Mouse (Mus musculus) embryonic facial prominence, embryonic 12.5 days (tissue): ENCODE results near the gene Akr1c12. TPM values are rescaled to one million over a fixed set of nuclear protein-coding genes. Genes with fewer than 3 reads are reported as not detected.
"Not testable (repeated sequence)": the region's sequence is repeated elsewhere in the genome, so short reads cannot be mapped to it uniquely, and the experiment has no call there.

Experiments used
- ATAC-seq: fragments of 200-750 bp; cut with Nextera tagmentation; 2 replicates; pipeline ENCODE4 v1.8.0; 2017; ENCODE audit not compliant: insufficient number of reproducible peaks, insufficient read depth, low FRiP score, low TSS enrichment
- H3K27ac ChIP-seq: fragments of 300-500 bp; sonication (generic); 2 replicates; pipeline ENCODE4 v1.5.1; 2016; ENCODE audit warnings: mild to moderate bottlenecking
- H3K27me3 ChIP-seq: fragments of 300-500 bp; sonication (generic); 2 replicates; pipeline ENCODE4 v1.6.1; 2016; ENCODE audit warnings: mild to moderate bottlenecking, moderate library complexity
- H3K36me3 ChIP-seq: fragments of 300-500 bp; sonication (generic); 2 replicates; pipeline ENCODE4 v1.6.1; 2016; ENCODE audit warnings: mild to moderate bottlenecking
- H3K4me1 ChIP-seq: fragments of 300-500 bp; sonication (generic); 2 replicates; pipeline ENCODE4 v1.6.1; 2016
- H3K4me2 ChIP-seq: fragments of 300-500 bp; sonication (generic); replicated peaks from 2 replicates; pipeline ENCODE4 v1.6.1; 2016; ENCODE audit warnings: mild to moderate bottlenecking, moderate library complexity
- H3K4me3 ChIP-seq: fragments of 300-500 bp; sonication (generic); 2 replicates; pipeline ENCODE4 v1.5.1; 2016; ENCODE audit warnings: mild to moderate bottlenecking
- H3K9ac ChIP-seq: fragments of 300-500 bp; sonication (generic); 2 replicates; pipeline ENCODE4 v1.6.1; 2016; ENCODE audit warnings: mild to moderate bottlenecking, moderate library complexity
- H3K9me3 ChIP-seq: fragments of 300-500 bp; sonication (generic); 2 replicates; pipeline ENCODE4 v1.6.1; 2016; ENCODE audit warnings: mild to moderate bottlenecking, moderate library complexity
- WGBS: fragments of 180-500 bp; shearing (Covaris S2); methylation state at CpG from one replicate; pipeline ENCODE4 v1.1.7; 2016; 5-methylcytosine and 5-hydroxymethylcytosine counted together
- polyA plus RNA-seq: library from polyadenylated mRNA; unstranded; fragments of >200 nt; fragmentation: Nextera tagmentation; extraction: Ambion mirVana; gene quantifications from 2 replicates; pipeline ENCODE4 v1.2.1, GENCODE M21; 2016

Gene Akr1c12
- 0.14 and 0.27 TPM in 2 replicates for polyA plus RNA-seq

DNA sequence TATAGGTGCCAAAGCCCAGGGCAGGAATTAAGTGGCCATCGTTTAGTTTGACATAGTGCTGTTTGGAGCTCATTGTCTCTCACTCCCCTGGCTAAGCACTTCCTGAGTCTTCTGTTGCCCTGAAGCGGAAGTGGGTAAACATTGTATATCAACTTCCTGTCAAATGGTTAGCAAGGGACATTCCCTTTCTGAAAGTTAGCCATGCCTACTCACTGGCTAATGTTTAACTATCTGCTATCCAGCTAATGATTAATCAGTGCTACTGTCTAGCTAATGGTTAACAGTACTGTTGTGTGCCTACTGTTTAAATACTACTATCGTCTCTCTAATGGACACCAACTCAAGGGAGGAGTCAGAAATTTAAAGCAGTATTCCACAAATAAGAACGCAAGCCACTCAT, at the start of gene Akr1c12:
TSS of gene Akr1c12 (minus strand) at position 150 of the 400 bp plus-strand sequence.
- no peak within 1 kb of the TSS for H3K27ac ChIP-seq
- H3K36me3 ChIP-seq: no peaks in the 10 kb centered on the region
- no peaks in the 10 kb centered on the region for H3K27me3 ChIP-seq
- no peak within 1 kb of the TSS for H3K9ac ChIP-seq
- no peak for ATAC-seq
- 67% methylated on average over 4 of the region's 4 CpGs for WGBS
- no peak within 1 kb of the TSS for H3K4me3 ChIP-seq
- H3K4me1 ChIP-seq: no peaks in the 10 kb centered on the region
- no peak within 1 kb of the TSS for H3K4me2 ChIP-seq
- no peaks in the 10 kb centered on the region for H3K9me3 ChIP-seq

DNA sequence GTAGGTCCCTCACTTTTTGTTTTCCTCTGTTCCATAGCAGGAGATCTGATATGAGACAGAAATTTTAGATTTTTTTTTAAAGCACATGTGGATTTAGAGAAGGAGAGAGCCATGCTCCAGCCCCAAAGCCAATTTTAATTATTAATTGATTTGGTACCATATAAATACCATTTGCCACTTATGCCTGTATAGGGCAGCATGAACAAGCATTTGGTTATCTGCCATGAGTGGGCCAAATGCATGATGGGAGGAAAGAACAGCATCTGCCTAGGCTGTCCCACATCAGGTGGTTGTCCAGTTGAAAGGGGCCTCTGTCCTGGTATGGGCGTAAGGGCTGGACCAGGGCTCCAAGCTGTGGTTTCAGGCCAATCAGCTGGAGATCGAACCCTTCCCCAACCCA, 39.5 kb upstream of the Akr1c12 start:
- no peak for ATAC-seq
- WGBS: 88% methylated on average over 2 of the region's 2 CpGs
- no peak overlapping the region for H3K9ac ChIP-seq
- H3K27me3 ChIP-seq: no peaks in the 10 kb centered on the region
- H3K36me3 ChIP-seq: no peaks in the 10 kb centered on the region
- no peaks in the 10 kb centered on the region for H3K9me3 ChIP-seq
- H3K4me2 ChIP-seq: no peak overlapping the region
- H3K27ac ChIP-seq: no peak overlapping the region
- H3K4me3 ChIP-seq: no peak overlapping the region
- no peaks in the 10 kb centered on the region for H3K4me1 ChIP-seq

DNA sequence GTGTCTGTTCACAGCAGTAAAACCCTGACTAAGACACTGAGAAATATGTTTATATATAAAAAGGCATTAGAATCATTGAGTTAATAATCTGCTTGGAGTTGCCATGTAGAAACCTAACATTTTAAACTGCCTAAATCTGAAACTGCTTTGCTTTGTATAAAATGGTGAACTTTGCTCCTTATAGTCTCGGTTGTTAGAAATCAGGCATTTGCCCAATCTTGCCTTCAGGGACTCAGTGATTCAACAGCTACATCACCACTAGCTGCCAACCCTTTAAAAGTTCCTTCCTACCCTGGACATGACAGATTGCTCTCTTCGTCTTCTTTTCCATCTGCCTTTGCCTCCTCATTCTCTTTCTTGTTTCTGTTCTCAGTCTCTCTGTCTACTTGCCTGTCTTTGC, 34.7 kb upstream of the Akr1c12 start:
- ATAC-seq: no peak
- no peak overlapping the region for H3K9ac ChIP-seq
- H3K36me3 ChIP-seq: no peaks in the 10 kb centered on the region
- H3K4me2 ChIP-seq: no peak overlapping the region
- WGBS: 85% methylated on average over 2 of the region's 2 CpGs
- H3K4me1 ChIP-seq: no peaks in the 10 kb centered on the region
- H3K4me3 ChIP-seq: no peak overlapping the region
- no peaks in the 10 kb centered on the region for H3K27me3 ChIP-seq
- H3K9me3 ChIP-seq: no peaks in the 10 kb centered on the region
- no peak overlapping the region for H3K27ac ChIP-seq

DNA sequence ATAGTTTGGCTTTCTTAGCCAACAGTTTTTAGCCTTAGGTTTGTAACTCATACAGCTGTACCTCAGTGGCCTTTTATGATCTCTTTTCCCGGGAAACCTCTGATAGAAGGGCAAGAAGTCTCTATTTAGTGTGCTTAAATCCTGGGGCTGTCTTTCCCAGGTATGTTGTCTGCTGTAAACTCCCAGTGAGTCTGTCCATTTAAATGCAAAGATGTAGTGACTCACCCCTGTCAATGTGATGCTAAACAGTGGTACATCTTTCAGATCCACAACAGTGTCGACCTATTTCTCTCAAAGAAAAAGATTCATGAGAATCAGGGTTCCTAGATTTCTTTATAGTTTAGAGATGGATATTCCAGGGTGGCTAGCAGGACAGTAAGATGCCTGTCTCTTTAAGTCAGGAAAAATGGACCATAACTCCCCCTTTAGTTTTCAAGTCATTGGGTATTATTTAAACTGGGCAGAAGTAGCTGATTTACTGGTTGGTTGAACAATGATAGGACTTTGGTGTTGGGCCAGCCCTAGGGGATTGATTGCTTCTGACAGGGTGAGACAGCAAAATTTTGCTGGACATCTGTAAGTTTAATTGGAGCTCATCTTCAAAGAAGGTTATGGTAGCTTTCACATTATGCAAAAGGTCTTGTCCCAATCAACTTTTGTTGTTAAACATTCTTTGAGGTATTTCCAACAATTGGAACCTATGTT, 25.8 kb upstream of the Akr1c12 start:
- Histone ChIP-seq H3K9me3 (no peaks in the 10 kb centered on the region), H3K27ac (no peak overlapping the region), H3K4me3 (no peak overlapping the region), H3K9ac (no peak overlapping the region), H3K4me1 (no peaks in the 10 kb centered on the region), H3K36me3 (no peaks in the 10 kb centered on the region), H3K27me3 (no peaks in the 10 kb centered on the region), H3K4me2 (no peak overlapping the region)
- ATAC-seq: no peak
- WGBS: 50% methylated on average over 2 of the region's 2 CpGs

DNA sequence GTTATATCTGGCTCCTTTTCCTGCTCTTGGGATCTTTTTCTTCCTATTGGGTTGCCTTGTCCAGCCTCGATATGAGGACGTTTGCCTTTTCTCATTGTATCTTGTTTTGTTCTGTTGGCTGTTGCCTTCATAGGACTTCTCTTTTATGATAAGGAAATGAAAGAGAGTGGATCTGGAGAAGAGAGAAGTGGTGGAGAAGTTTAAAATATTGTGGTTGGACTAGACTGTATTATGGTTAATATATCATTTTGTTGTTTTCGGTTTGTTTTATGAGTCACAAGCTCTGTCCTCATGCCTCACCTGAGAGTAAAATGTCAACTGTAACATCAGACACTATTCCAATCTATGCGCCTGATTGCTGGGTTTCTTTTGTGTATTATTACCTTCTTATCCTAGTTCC, 17.8 kb upstream of the Akr1c12 start:
- no peaks in the 10 kb centered on the region for H3K4me1 ChIP-seq
- no peaks in the 10 kb centered on the region for H3K27me3 ChIP-seq
- ATAC-seq: no peak
- H3K4me2 ChIP-seq: no peak overlapping the region
- no peak overlapping the region for H3K9ac ChIP-seq
- 91% methylated on average over 4 of the region's 4 CpGs for WGBS
- no peak overlapping the region for H3K4me3 ChIP-seq
- H3K9me3 ChIP-seq: no peaks in the 10 kb centered on the region
- no peaks in the 10 kb centered on the region for H3K36me3 ChIP-seq
- H3K27ac ChIP-seq: no peak overlapping the region

DNA sequence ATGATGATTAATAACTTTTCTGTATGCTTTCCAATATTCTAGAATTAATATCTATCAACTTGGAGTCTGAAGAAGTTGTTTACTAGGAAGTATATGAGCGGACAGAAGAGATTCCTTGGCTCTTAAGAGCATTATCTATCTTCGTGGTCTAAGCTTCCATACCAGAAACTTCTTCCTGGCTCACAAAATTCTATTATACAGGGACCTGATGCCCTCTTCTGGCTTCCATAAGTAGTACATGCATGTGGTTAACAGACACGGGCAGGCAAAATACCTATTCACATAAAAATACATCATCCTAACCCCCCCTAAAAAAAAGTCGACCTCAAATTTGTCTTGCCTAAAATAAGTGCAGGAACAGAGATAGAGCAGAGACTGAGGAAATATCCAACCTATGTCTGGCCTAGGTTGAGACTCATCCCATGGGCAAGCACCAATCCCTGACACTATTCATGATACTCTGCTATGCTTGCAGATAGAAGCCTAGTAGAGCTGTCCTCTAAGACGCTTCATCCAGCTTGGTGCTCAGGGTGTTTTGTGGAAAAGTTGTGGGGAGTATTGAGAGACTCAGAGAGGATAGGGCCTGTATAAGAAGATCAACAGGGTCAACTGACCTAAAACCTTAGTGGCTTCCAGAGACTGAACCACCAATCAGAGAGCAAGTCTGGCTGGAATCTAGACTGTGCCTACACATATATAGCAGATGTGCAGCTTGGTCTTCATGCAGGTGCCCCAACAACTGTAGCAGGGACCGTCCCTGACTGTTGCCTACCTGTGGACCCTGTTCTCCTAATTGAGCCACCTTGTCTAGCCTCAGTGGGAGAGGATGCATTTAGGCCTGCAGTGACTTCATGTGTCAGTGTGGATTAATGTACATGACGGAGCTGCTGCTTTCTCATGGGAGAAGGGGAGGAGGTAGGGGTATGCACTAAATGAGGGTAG, 2.5 kb upstream of the Akr1c12 start:
- no peak overlapping the region for H3K4me2 ChIP-seq
- H3K27ac ChIP-seq: no peak overlapping the region
- 39% methylated on average over 7 of the region's 7 CpGs for WGBS
- no peak overlapping the region for H3K9ac ChIP-seq
- H3K4me3 ChIP-seq: no peak overlapping the region
- no peaks in the 10 kb centered on the region for H3K9me3 ChIP-seq
- H3K4me1 ChIP-seq: no peaks in the 10 kb centered on the region
- ATAC-seq: no peak; the same call in 1 of the 2 replicates
- no peaks in the 10 kb centered on the region for H3K27me3 ChIP-seq
- no peaks in the 10 kb centered on the region for H3K36me3 ChIP-seq

DNA sequence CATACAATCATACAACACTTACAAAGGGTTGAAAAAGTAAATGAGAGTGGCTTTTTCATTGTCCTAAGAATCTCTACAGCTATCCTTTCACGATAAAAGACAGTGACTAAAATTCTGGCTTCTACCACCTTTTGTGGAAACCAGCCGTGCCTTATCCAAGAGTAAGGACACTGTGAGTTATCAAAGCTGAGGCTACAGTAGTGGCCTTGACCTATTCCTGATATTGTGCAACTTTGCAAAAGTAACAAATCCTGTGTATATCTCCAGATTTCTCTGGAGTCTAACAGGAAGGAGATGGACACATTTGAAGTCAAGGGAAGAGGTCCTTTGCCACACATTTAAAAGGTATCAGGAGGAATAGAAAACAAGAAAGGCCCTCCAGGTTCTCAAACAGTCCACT, 1.7 kb downstream of the Akr1c12 start:
- H3K27ac ChIP-seq: no peak overlapping the region
- no peak for ATAC-seq
- no peaks in the 10 kb centered on the region for H3K36me3 ChIP-seq
- no peak overlapping the region for H3K9ac ChIP-seq
- no peaks in the 10 kb centered on the region for H3K9me3 ChIP-seq
- H3K27me3 ChIP-seq: no peaks in the 10 kb centered on the region
- no peak overlapping the region for H3K4me3 ChIP-seq
- no peak overlapping the region for H3K4me2 ChIP-seq
- H3K4me1 ChIP-seq: no peaks in the 10 kb centered on the region
- WGBS: 83% methylated on average over 2 of the region's 2 CpGs

DNA sequence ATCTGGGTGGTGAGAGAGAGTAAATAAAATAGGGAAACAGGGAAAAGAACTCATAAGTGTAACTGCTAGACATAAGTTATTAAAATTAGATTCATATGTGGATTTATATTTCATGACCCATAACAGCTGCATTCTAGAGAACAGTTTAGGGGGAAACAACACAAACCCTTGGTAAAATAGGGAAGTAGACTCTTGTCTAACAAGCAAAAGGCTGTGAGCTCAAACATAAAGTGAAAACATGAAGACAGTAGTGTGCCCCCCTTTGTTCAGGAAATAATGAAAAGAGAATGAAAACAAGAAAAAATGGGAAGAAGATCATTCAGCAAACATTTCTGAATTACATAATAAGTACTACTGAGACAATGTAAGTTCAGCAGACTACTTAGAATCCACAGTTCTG, 8.4 kb downstream of the Akr1c12 start:
- Histone ChIP-seq H3K4me3 (no peak overlapping the region), H3K9ac (no peak overlapping the region), H3K27ac (no peak overlapping the region), H3K4me2 (no peak overlapping the region), H3K27me3 (no peaks in the 10 kb centered on the region), H3K36me3 (no peaks in the 10 kb centered on the region), H3K9me3 (no peaks in the 10 kb centered on the region), H3K4me1 (no peaks in the 10 kb centered on the region)
- no peak for ATAC-seq

DNA sequence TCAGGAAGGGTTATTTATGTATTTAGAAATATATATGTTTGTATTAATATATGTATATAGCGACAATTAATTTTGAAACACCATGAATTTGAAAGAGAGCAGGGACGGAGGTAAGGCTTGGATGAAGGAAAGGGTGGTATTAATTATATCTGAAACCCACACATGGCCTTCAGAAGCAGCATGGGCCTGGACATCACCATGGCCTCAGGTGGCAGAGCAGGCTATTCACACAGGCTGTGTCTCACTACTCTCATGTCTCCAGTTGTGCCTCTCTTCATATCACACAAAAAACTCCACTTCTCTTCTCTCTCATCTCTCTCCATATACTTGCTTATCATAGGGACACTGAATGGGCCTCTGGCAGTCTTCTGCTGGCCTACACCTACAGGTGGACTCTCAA, 13.8 kb downstream of the Akr1c12 start:
- H3K4me3 ChIP-seq, H3K27ac ChIP-seq, H3K9me3 ChIP-seq, H3K36me3 ChIP-seq, H3K27me3 ChIP-seq, H3K4me2 ChIP-seq, ATAC-seq, H3K9ac ChIP-seq, H3K4me1 ChIP-seq: not testable (repeated sequence)
- WGBS: 85% methylated on average over 2 of the region's 2 CpGs

DNA sequence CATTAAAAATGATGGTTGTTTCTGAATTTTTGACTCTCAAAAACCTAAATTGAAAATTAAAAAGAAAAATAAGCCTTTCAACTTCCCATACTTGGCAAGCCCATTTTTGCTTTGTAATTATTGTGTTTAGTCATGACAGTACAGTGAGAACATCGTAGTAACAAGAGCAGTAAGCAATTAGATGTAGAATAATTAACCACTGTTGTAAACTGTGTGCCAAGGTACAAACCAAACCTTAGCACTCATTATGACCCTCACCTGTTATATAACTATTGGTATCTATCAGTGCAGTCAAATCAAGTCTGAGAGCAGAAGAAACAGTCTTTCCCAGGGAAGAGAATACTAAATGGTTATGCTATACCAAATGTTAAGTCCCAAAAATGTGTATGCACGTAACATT, 14.2 kb downstream of the Akr1c12 start:
- no peak overlapping the region for H3K4me2 ChIP-seq
- WGBS: 78% methylated on average over 2 of the region's 2 CpGs

DNA sequence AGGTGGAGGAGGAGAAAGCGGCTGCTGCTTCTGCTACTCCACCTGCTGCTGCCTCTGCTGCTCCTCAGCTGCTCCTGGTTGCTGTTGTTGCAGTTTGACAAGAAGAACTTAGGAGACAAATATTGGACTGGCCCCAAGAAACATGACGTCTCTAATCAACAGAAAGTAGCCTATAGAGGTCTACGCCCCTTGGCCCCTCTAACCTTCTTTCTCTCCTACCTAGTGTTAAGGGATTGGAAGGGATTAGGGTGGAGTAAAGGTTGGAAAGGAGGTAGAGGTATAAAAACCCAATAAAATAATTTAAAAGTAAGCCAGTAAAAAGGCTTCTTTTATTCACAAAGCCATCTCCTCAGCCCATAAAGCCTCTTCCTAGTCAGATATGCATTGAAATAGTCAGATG, 14.6 kb downstream of the Akr1c12 start:
- Histone ChIP-seq H3K27me3 (no peaks in the 10 kb centered on the region), H3K27ac (no peak overlapping the region), H3K9ac (no peak overlapping the region), H3K4me1 (no peaks in the 10 kb centered on the region), H3K36me3 (no peaks in the 10 kb centered on the region), H3K9me3 (no peaks in the 10 kb centered on the region), H3K4me3 (no peak overlapping the region), H3K4me2 (no peak overlapping the region)
- ATAC-seq: no peak
- 85% methylated on average over 3 of the region's 3 CpGs for WGBS

More for the DNA sequence above, 14.2 kb downstream of the Akr1c12 start:
- Histone ChIP-seq H3K4me1 (no peaks in the 10 kb centered on the region), H3K9ac (no peak overlapping the region), H3K36me3 (no peaks in the 10 kb centered on the region), H3K27me3 (no peaks in the 10 kb centered on the region), H3K27ac (no peak overlapping the region), H3K4me3 (no peak overlapping the region), H3K9me3 (no peaks in the 10 kb centered on the region)
- ATAC-seq: no peak

DNA sequence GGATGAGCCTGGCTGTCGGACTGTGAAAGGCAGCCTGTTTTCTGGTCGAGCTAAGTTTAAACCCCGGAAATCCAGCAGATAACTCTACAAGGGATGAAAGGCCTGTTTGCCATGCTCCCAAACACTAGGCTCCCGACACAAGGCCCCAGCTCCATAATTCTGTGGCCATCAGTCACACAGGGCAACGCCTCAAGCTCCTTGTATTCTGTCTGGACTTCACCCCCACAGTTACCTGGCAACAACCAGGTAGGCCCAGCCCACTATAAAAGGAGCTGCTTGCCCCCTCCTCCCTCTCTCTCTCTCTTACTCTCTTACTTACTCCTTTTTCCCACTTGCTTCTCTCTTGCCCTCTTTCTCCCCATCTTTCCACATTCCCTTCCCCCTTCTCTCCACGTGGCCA, 21.9 kb downstream of the Akr1c12 start:
- Histone ChIP-seq H3K9ac (no peak overlapping the region), H3K4me3 (no peak overlapping the region), H3K27me3 (no peaks in the 10 kb centered on the region), H3K4me1 (no peaks in the 10 kb centered on the region), H3K36me3 (no peaks in the 10 kb centered on the region), H3K4me2 (no peak overlapping the region), H3K27ac (no peak overlapping the region), H3K9me3 (no peaks in the 10 kb centered on the region)
- 81% methylated on average over 6 of the region's 6 CpGs for WGBS
- no peak for ATAC-seq
